Mouse (Mus musculus) NIH3T3 (cell line): Measurements from ENCODE around the gene Msrb3.

Experiments
- DNase-seq: peaks from one replicate; pipeline ENCODE4 v3.0.0-alpha.2; 2012; ENCODE audit warnings: low read depth

Msrb3 gene

DNA sequence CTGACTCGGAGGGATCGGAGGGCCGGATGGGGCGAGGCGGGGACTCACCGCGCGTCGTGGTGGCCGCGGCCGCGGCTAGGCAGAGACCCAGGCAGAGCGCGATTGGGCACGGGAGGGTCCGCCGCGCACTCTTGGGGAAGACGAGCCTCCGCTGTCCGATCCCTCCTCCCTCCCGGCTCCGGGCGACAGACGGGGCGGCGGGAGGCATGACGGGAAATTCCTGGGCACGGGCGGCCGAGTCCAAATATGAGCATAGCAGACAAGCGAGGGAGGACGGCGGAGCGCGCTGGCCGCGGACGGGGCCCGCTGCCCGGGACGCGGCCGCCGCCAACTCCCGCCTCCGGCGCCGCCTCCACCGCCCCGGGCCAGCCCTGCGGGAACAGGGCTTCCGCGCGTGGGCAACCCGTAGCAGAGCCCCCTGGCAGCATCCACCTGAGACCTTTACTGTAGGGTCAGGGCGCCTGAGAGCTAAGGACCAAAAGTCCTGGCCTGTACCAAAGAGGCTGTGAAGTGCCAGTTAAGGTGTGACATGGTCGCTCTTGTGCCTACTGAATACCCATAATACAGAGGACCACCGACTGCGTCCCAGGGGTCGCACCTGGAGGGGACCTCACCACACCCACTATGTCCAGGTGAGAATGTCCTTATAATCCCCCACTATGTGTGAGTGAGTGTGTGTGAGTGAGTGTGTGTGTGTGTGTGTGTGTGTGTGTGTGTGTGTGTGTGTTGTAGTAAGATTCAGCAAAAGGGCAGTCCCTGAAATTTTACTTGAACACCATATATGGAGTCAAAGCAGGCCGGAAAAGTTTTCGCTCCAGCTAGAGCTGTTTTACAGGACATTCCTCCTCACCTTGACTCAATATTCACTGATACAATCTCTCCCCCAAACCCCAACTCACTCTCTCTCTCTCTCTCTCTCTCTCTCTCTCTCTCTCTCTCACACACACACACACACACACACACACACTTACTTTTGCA lies at the start of gene Msrb3:
Gene Msrb3 (minus strand): TSS at position 317 of the 978 bp plus-strand sequence.
- peak; percentile 96 for DNase-seq

DNA sequence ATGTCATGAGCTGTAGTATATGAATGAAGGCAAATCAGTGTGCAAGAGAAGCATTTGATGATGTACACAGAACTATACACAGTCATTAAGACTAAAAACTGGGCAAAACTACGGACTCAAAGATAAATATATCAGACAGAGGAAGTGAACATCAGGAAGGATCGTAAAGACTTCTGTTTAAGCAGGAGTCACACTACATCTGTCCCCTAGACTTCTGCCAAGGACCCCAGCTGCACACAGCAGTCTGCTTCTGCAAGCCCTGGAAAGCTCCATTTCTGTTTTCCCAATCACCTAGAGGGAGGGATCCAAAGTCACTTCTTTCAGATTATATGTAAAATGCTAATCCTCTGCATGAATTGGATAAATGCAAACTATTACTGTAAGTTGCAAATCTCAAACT lies 49.6 kb upstream of the Msrb3 start:
- no peak for DNase-seq

- DNase-seq = no peak
Measured at GRCm38 (mm10) chr10:120947842-120948241, 48.9 kb upstream of the Msrb3 start.

DNA sequence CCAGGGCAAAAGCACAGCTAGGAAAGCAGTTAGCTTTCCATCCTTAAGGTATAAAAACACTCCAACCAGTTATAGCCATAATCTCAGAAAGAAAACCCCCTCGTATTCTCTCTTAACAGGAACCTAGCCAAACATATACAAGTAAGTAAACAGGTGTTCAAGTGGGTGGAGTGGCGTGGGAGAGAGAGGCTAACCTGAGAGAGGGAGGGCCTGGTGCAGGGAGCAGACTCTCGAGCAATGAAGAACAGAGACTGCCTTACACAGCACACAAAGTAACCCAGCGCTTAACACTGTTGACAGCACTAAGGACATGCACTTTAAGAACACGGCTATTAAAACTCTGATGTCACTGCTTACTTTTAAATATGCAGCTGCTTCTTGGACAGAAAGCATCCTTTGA lies 47.9 kb upstream of the Msrb3 start:
- DNase-seq = no peak

DNA sequence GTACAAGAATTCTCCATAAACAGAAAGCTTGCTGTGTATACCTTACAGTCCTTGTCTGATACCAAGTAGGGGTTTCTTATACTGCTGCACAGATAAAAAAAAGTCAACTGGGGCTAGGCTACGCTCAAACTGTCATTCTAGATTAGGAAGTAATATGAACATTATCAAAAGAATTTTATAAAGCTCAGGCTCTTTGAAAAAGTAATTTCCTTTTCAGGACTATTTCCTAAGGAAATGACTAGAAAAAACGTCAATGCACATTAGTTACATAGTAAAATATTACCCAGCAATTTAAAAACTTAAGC lies 40.0 kb upstream of the Msrb3 start:
- no peak for DNase-seq

- DNase-seq = peak; percentile 80
Measured at GRCm38 (mm10) chr10:120938077-120938903, 39.4 kb upstream of the Msrb3 start.

GRCm38 (mm10) chr10:120929536-120929935 lies 30.6 kb upstream of the Msrb3 start:
- no peak for DNase-seq

- no peak for DNase-seq
Measured at GRCm38 (mm10) chr10:120928183-120928582, 29.3 kb upstream of the Msrb3 start.

GRCm38 (mm10) chr10:120926156-120926555 lies 27.3 kb upstream of the Msrb3 start:
- no peak for DNase-seq

GRCm38 (mm10) chr10:120921501-120921900 lies 22.6 kb upstream of the Msrb3 start:
- DNase-seq = peak; percentile 49

DNA sequence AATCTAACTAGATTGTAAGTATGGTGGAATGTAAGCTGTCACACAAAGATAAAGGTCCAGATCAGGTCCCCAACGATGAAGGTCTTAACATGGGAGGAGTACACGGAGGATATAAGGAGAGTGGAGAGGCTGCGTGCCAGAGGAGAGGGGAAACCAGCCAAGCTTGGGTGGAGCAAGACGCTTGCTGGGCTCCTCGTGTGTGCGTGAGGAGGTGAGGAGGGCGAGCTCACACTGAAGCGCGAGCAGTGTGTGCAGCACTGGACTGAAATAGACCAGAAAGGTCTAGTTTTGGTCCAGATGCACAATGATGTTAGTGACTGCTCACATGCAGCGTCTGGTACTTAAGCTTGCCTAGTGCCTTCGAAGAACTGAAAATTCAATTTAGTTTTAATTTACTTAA lies 21.7 kb upstream of the Msrb3 start:
- no peak for DNase-seq

GRCm38 (mm10) chr10:120916250-120916649 lies 17.3 kb upstream of the Msrb3 start:
- DNase-seq = no peak

DNA sequence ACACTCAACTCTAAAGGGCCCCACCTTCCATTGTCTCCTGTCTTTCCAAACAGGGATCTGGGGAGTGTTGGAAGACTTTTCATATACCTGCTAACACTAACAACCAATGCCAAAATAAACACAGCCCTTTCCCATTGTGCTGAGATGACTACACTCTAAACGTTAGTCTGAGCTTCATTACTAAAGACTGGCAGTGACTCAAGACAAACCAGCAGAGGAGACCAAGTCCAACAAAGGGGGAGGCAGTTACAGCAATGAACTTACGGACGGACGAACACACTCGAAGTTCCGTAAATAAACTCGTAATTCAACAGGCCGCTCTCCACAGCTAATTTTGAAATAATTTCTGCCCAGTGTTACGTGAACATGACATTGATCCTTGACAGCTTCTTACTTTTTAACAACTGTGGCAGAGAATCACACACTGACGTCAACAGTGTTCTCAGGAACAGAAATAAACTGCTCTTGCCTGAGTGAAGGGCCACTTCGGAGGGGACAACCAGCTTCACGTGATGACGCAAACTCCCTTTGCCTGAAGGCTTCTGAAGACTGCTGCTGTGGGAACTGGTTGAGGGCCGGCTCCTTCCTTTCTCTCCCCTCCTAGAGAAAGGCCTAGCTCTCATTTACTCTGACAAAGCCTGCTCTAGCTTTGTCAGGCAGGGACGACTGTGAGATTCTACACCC lies 16.2 kb upstream of the Msrb3 start:
- peak; percentile 48 for DNase-seq

GRCm38 (mm10) chr10:120914286-120914685 lies 15.4 kb upstream of the Msrb3 start:
- DNase-seq = no peak

DNA sequence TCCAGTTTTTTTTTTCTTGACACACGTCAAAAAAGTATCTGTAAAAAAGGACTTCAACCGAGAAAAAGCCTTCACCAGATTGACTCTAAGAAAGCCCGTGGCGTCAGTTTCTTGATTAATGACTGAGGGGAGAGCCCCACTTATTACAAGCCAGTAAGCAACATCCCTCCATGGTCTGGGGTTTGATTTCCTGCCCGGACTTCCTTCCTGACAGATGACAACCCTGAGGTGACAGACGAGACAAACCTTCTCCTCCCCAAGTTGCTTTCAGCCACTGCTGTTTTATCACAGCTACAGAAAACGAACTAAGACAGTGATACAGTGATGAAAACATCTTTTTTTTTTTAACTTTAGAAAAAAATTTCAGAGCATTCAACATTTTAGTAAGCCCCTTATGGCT lies 14.9 kb upstream of the Msrb3 start:
- no peak for DNase-seq

DNA sequence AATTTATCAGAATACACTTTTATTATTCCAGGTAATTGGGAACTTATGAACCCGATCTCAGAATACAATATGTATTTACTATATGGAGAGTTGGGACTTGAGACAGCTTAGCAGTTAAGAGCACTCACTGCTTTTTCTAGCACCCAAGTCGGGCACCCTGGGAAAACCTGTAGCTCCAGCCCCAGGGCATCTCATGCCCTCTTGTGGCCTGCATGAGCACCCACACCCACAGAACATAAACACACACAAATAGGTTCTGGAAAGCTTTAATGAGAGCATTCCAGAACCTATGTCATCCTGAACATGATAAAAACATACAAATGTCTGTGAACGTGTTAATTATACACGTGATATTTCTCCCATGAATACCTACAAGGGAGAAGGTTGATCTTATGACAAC lies 13.1 kb upstream of the Msrb3 start:
- DNase-seq = peak; percentile 34

DNA sequence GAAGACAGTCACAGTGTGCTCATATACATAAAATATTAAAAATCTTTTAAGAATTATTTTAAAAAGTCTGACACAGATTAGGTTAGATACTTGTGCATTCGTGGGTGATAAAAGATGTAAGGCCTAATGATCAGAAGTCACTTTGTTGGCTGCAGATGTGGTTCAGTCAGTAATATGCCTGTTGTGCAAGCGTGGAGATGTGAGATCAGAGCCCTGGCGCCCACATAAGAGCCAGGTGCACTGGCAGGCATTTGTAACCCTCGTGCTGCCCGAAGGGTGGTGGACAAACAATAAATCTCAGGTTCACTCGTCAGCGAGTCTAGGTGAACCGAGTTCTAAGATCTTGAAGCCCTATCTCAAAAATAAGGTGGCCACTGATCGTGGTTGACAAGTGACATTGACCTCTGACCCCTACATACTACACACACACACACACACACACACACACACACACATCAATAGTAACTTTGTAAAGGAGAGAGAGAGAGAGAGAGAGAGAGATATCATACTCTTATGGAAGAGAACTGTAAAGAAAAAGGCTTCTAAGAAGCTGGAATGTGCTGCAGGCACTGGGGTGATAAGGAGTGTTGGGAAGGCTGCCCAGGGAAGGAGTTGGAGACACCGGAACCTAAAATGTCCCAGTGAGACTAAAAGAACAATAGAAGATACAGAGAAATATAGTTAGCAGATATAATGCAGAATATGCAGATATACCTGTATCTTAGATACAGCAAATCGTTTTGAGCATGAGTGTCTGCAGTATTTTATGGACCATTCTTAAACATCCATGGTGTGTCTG lies 10.1 kb upstream of the Msrb3 start:
- no peak for DNase-seq

GRCm38 (mm10) chr10:120904676-120905075 lies 5.8 kb upstream of the Msrb3 start:
- DNase-seq = no peak

DNA sequence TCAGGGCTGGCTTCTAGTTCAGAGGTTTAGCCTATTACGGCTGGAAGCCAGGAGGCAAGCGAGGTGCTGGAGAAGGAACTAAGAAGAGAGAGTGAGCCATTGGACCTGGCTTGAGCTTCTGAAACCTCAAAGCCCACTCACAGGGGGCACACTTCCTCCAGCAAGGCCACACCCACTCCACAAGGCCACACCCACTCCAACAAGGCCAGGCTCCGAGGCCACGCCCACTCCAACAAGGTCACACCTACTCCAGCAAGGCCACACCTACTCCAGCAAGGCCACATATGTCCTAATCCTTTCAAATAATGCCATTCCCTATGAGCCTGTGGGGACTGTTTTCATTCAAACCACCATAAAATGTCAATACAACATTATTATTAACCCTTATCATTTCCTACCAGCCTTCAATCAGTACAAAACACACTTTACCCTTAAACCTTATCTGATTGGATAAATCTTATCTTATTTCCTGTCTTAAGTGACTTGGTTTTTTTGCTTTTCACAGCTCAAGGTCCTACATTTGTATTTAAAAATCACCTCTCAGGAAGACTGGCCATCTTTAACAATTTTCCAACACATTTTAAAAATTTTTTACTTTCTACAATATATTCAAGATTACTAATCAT lies 5.1 kb upstream of the Msrb3 start:
- DNase-seq = peak; percentile 46

GRCm38 (mm10) chr10:120901746-120902145 lies 2.8 kb upstream of the Msrb3 start:
- DNase-seq = no peak

GRCm38 (mm10) chr10:120900096-120900495 lies 1.2 kb upstream of the Msrb3 start:
- no peak for DNase-seq
